Mouse (Mus musculus): ENCODE data around the gene Aqp2. TPM values are rescaled to one million over a fixed set of nuclear protein-coding genes. Genes with fewer than 3 reads are reported as not detected.

Aqp2 gene
- polyA plus RNA-seq, 2 experiments from 2014 or later, result not detected

DNA sequence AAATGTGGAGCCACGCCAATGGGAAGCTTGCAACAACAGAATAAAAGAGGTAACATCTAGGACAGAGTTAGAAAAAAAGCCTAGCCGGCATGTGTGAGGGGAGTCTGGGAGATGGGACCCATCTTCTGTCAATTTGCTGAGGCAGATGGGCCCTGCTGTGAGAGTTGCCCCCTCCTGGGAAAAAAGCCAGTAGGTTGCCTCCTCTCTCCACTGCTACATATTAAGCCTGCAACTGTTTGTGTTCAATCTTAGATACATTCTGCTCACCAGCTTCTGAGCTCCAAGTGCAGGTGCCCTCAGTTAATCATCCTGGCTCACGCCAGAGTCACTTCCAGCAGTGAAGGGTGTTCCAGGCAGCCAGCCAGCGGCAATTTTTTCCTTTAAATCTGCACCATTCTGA is 41.0 kb downstream of the Aqp2 start:
- ATAC-seq, result no peak

DNA sequence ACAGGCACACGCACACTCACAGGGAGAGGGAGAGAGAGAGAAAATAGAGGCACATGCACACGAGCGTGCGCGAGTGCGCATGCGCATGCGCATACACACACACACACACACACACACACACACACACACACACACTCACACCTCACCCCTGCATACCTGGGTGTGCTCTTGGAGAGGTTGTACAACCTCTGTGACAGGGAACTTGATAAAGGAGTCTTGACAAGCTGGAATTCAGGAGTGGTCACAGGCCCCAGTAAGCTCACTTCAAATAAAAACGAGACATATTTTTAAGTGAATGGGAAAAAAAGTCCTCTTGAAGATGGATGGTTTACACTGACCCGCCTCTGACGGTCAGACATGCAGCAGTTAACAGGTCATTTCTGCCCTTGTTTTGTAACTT is 43.2 kb downstream of the Aqp2 start:
- ATAC-seq, result no peak

DNA sequence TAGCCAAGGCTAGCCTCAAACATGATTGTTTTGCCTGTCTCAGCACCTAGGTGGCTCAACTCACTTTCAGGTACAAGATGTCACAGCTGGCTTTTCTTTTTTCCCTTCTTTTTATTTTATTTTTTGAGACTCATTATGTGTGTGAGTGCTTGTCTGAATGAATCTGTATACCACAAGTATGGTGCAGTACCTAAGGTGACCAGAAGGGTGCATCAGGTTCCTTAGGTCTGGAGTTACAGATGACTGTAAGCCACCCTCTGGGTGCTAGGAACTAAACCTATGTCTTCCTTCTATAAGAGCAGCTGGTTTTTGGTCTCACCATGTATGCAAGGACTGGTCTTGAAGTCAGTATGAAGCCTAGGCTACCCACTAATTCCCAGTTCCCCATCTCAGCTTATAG is 52.8 kb downstream of the Aqp2 start:
- no peak for ATAC-seq

Other genes with a start within 250 kb of the Aqp2 start
- 1 to 10 TPM; 6.1 to 9.0 TPM for gene Fmnl3, start 208.6 kb upstream of the Aqp2 start, polyA plus RNA-seq (2017; shearing (Covaris generic))
- 1,000 to 10,000 TPM in 1 of 2 experiments, 100 to 1,000 TPM in 1; 855 to 1,076 TPM for gene Tmbim6, start 186.2 kb upstream of the Aqp2 start, polyA plus RNA-seq (2017; shearing (Covaris generic))
- gene Nckap5l, start 121.3 kb upstream of the Aqp2 start, polyA plus RNA-seq (2017; shearing (Covaris generic)), result 1 to 10 TPM in 1 of 2 experiments, under 1 TPM in 1; 0.76 to 1.2 TPM
- gene Bcdin3d, start 104.3 kb upstream of the Aqp2 start, polyA plus RNA-seq (2017; shearing (Covaris generic)), result 10 to 100 TPM; 23.3 to 23.5 TPM
- under 1 TPM in 1 of 2 experiments, not detected in 1; 0.07 TPM for gene Faim2, start 50.9 kb upstream of the Aqp2 start, polyA plus RNA-seq (2017; shearing (Covaris generic))
- gene Aqp5, start 11.7 kb downstream of the Aqp2 start, polyA plus RNA-seq (2017; shearing (Covaris generic)), result not detected
- not detected for gene Aqp6, start 22.3 kb downstream of the Aqp2 start, polyA plus RNA-seq (2017; shearing (Covaris generic))
- 10 to 100 TPM; 33.2 to 33.3 TPM for gene Racgap1, start 72.6 kb downstream of the Aqp2 start, polyA plus RNA-seq (2017; shearing (Covaris generic))
- under 1 TPM; 0.22 to 0.32 TPM for gene Asic1, start 91.3 kb downstream of the Aqp2 start, polyA plus RNA-seq (2017; shearing (Covaris generic))
- 10 to 100 TPM in 1 of 2 experiments, 1 to 10 TPM in 1; 8.6 to 10.8 TPM for gene Smarcd1, start 123.1 kb downstream of the Aqp2 start, polyA plus RNA-seq (2017; shearing (Covaris generic))
- not detected for gene Gm17349, start 126.4 kb downstream of the Aqp2 start, polyA plus RNA-seq (2017; shearing (Covaris generic))
- gene Gpd1, start 138.5 kb downstream of the Aqp2 start, polyA plus RNA-seq (2017; shearing (Covaris generic)), result under 1 TPM; 0.16 to 0.60 TPM
- 100 to 1,000 TPM; 152 to 189 TPM for gene Cox14, start 146.6 kb downstream of the Aqp2 start, polyA plus RNA-seq (2017; shearing (Covaris generic))
- 10 to 100 TPM; 63.5 to 71.6 TPM for gene Cers5, start 193.8 kb downstream of the Aqp2 start, polyA plus RNA-seq (2017; shearing (Covaris generic))

Data from activated CD4-positive, CD25-positive, alpha-beta regulatory T cell, adult 4 months (primary cell).